Mouse (Mus musculus): Measurements from ENCODE around the gene Nxn.

The Nxn gene

DNA sequence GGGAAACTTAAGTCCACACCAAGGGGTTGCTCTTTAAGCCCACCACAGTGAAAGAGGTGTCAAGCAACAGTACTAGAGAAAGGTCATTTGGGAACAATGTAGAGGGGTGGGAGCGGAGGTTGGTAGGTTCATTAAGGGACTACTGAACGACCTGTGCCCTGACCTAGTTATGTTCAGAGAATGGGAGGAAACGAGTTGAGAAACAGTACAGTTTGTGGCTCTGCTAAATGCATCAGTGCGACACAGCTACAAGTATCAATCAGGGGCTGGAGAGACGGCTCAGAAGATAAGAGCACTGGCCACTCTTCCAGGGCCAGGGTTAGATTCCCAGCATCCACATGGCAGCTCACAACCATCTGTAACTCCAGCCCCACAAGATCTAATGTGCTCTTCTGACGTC lies 84.8 kb downstream of the Nxn start:
- POLR2A ChIA-PET, result no interaction called here
- CTCF ChIA-PET, result interaction anchor here in 1 of 4 experiments (0.6 kb wide), 1 partner anchor 301 kb away, joined by 3 read pairs; no protein-coding TSS in a partner anchor

- POLR2A ChIA-PET, result interaction anchor here in 1 of 4 experiments (0.6 kb wide), 1 partner anchor 43 kb away, joined by 4 read pairs; no protein-coding TSS in a partner anchor
Measured at GRCm38 (mm10) chr11:76312805-76313204, 86.1 kb downstream of the Nxn start.

DNA sequence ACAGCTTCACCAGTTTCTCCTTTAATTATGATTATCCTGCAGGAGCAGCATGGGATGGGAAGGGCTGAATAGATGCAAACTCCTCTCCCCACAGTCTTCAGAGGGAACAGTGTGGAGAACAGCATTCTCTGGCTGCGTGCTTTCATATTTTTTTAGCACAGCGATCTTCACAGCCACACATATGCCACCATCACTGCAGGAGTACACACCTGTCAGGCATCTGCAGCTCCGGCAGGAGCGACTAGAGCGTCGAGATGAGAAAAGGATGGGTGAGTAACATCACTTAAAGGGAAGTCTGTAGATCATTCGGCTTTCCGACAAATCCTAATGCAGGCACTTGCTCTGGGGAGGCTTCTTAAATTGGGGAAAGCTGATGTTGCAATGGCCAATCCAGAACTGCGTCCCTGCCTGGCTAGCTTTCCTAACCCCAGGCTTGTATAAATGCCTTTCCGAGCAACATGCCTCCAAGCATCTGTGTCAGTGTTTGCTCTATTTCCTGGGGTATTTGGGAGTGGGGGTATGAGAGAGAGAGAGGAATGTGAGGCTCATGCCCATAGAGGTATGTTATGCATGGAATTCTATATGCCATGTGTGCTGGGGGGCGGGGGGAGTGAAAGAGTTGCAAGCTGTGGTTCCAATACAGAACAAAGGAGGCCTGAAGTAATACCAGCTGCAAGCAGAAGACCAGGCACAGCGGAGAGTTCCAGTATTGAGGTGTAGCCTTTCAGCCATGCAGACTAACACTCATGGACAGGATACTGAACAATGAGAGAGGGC lies 87.5 kb downstream of the Nxn start:
- ChIA-PET POLR2A (interaction anchor here in 2 of 4 experiments (0.5 to 2.1 kb wide), 7 partner anchors 8 to 74 kb away, joined by 3 to 8 read pairs (median 3); no protein-coding TSS in a partner anchor), CTCF (no interaction called here)

More at GRCm38 (mm10) chr11:76312805-76313204, 86.1 kb downstream of the Nxn start:
- CTCF ChIA-PET, result no interaction called here

GRCm38 (mm10) chr11:76309868-76310267 lies 89.1 kb downstream of the Nxn start:
- POLR2A ChIA-PET, result interaction anchor here in 3 of 4 experiments (0.5 to 2.1 kb wide), 10 partner anchors 9 to 565 kb away, joined by 3 to 8 read pairs (median 4); no protein-coding TSS in a partner anchor
- CTCF ChIA-PET, result interaction anchor here in 1 of 4 experiments (0.6 kb wide), 1 partner anchor 21 kb away, joined by 3 read pairs; no protein-coding TSS in a partner anchor

DNA sequence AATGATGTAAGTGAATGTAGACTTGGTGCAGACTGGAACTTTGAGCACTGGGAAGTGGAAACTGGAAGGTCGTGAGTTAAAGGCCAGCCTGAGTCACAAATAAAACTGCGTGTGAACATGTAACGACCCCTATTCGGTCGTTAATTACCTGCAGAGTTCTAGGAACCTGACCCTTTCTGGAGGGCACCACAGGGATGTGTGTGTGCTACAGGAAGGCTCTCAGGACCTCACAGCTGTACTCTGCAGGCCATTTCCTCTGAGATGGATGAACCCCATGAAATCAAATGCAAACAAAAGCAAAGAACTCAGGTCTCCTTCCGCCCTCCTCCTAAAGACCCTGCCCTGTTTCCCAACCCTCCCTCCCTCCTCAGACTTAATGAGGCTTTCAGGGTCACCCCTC lies 89.9 kb downstream of the Nxn start:
- POLR2A ChIA-PET, result interaction anchor here in 2 of 4 experiments (0.7 to 1.0 kb wide), 3 partner anchors 22 to 174 kb away, joined by 3 to 7 read pairs (median 6); no protein-coding TSS in a partner anchor

GRCm38 (mm10) chr11:76306769-76307168 lies 92.2 kb downstream of the Nxn start:
- POLR2A ChIA-PET, result interaction anchor here in 1 of 4 experiments (0.7 to 1.4 kb wide), 2 partner anchors 19 to 23 kb away, joined by 5 to 6 read pairs; no protein-coding TSS in a partner anchor

More for the DNA sequence above, 89.9 kb downstream of the Nxn start:
- CTCF ChIA-PET, result interaction anchor here in 3 of 4 experiments (0.6 to 1.0 kb wide), 3 partner anchors 72 to 637 kb away, joined by 3 to 4 read pairs (median 3); no protein-coding TSS in a partner anchor

GRCm38 (mm10) chr11:76305571-76305970 lies 93.4 kb downstream of the Nxn start:
- ChIA-PET POLR2A (no interaction called here), CTCF (interaction anchor here in 1 of 4 experiments (0.6 kb wide), 1 partner anchor 22 kb away, joined by 4 read pairs; no protein-coding TSS in a partner anchor)

More at GRCm38 (mm10) chr11:76306769-76307168, 92.2 kb downstream of the Nxn start:
- CTCF ChIA-PET, result interaction anchor here in 1 of 4 experiments (0.6 to 1.3 kb wide), 2 partner anchors 148 to 241 kb away, joined by 3 read pairs; no protein-coding TSS in a partner anchor

GRCm38 (mm10) chr11:76303368-76303767 lies 95.6 kb downstream of the Nxn start:
- ChIA-PET CTCF (interaction anchor here in 2 of 4 experiments (0.5 to 0.6 kb wide), 2 partner anchors 11 to 95 kb away, joined by 3 to 4 read pairs; partner anchors contain the start of gene Nxn (in 1 of the 2)), POLR2A (interaction anchor here in 2 of 4 experiments (0.6 to 5.5 kb wide), 5 partner anchors 8 to 268 kb away, joined by 3 to 44 read pairs (median 3); no protein-coding TSS in a partner anchor)

DNA sequence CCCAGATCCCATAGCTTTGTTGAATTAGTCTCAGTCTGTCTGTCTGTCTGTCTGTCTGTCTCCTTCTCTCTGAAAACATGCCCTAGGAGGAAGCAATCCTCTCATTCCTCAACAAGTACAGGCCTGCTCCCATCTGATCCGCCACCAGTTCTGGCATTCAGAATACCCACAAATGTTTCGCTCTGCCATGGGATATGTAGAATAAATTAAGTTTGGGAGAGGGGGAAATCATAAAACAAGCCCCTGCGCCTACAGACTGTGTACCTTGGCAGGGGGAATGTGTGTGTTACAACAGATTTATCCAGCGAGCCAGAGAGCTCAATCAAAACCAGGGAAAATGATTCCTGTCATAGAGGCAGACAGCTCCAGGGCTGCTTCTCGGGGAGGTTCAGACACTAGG lies 98.1 kb downstream of the Nxn start:
- ChIA-PET CTCF (interaction anchor here in 2 of 4 experiments (0.5 to 1.3 kb wide), 4 partner anchors 28 to 345 kb away, joined by 3 to 4 read pairs (median 4); no protein-coding TSS in a partner anchor), POLR2A (interaction anchor here in 3 of 4 experiments (0.6 to 5.5 kb wide), 12 partner anchors 9 to 92 kb away, joined by 3 to 44 read pairs (median 4); no protein-coding TSS in a partner anchor)

GRCm38 (mm10) chr11:76298457-76299000 lies 100.4 kb downstream of the Nxn start:
- CTCF ChIA-PET, result interaction anchor here in 3 of 4 experiments (0.6 to 1.6 kb wide), 6 partner anchors 8 to 87 kb away, joined by 3 to 5 read pairs (median 3); no protein-coding TSS in a partner anchor
- POLR2A ChIA-PET, result interaction anchor here in 3 of 4 experiments (0.6 to 5.5 kb wide), 10 partner anchors 8 to 258 kb away, joined by 3 to 44 read pairs (median 4); no protein-coding TSS in a partner anchor

GRCm38 (mm10) chr11:76297252-76297651 lies 101.7 kb downstream of the Nxn start:
- ChIA-PET POLR2A (interaction anchor here in 3 of 4 experiments (0.6 to 1.5 kb wide), 5 partner anchors 10 to 54 kb away, joined by 3 to 4 read pairs (median 3); no protein-coding TSS in a partner anchor), CTCF (no interaction called here)

DNA sequence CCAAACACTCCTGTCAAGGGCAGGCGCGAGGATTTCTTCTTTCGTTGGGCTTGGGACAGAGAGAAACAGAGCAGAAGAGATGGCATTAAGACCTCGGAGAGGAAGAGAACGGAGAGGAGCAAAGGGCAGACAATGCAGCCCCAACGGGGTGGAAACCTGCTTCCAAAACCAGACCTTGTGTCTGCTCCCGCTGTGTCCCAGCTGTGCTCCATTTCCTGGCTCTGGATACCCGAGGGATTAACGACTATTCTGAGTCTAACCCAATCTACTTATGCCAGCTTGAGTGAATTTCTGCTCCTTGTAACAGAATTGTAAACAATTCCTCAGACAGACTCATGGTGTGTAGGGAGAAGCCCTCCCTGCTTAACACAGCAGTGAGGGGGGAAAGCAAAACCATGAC lies 104.1 kb downstream of the Nxn start:
- ChIA-PET CTCF (interaction anchor here in 2 of 4 experiments (0.6 to 1.1 kb wide), 4 partner anchors 12 to 31 kb away, joined by 3 read pairs; no protein-coding TSS in a partner anchor), POLR2A (interaction anchor here in 2 of 4 experiments (1.0 to 1.5 kb wide), 4 partner anchors 9 to 32 kb away, joined by 3 to 5 read pairs (median 3); no protein-coding TSS in a partner anchor)

DNA sequence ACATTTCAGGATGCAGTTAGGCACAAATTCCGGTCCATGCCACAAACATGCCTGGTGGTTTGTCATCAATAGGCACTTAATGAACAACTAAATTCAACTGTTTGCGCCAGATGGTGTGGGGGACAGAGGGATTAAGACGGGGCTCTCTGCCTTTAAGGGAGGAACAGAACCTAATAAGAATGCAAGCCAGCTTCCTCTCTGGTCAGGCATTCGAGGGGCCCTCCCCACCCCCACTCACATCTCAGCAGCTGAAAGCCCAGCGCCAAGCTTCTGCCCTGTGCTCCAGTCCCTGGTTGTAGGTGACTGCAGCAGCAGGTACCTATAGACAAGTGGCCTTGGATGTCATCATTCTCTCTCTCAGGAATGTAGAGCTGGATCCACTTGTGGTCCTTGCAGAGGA lies 104.9 kb downstream of the Nxn start:
- ChIA-PET CTCF (interaction anchor here in 2 of 4 experiments (1.0 to 1.1 kb wide), 2 partner anchors 11 to 21 kb away, joined by 3 read pairs; no protein-coding TSS in a partner anchor), POLR2A (interaction anchor here in 3 of 4 experiments (0.7 to 1.5 kb wide), 5 partner anchors 8 to 33 kb away, joined by 3 to 5 read pairs (median 3); no protein-coding TSS in a partner anchor)

- POLR2A ChIA-PET, result interaction anchor here in 3 of 4 experiments (0.6 to 7.2 kb wide), 14 partner anchors 8 to 1121 kb away, joined by 3 to 44 read pairs (median 4); partner anchors contain the start of gene Timm22 (in 1 of the 3)
- CTCF ChIA-PET, result interaction anchor here in 1 of 4 experiments (1.4 kb wide), 2 partner anchors 21 to 75 kb away, joined by 3 to 5 read pairs; partner anchors contain the start of genes Dbil5 and Gemin4
Measured at GRCm38 (mm10) chr11:76292831-76293230, 106.1 kb downstream of the Nxn start.

DNA sequence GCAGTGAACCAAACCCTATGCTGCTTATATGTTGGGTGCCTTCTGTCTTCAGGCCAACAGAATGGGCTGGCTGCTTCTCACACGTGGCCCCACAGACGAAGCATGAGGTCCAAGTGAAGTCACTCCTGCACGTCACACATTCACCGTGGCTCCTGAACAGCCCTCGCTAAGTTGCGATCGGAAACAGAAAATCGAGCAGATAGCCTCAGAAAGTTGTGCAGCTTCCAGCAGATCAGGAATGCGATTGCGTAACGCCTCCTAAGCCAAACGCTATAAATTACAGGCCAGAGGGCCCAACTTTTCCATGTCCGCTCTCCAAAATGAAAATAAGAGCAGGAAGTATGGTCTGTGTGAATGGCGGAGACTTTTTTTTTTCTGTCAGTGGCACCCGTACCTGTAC lies 106.5 kb downstream of the Nxn start:
- ChIA-PET POLR2A (interaction anchor here in 3 of 4 experiments (0.7 to 7.2 kb wide), 14 partner anchors 8 to 1121 kb away, joined by 3 to 44 read pairs (median 3); partner anchors contain the start of gene Timm22 (in 1 of the 3)), CTCF (interaction anchor here in 2 of 4 experiments (0.7 to 1.4 kb wide), 3 partner anchors 11 to 75 kb away, joined by 3 to 5 read pairs (median 4); partner anchors contain the start of genes Dbil5 (in 1 of the 2) and Gemin4 (in 1 of the 2))

DNA sequence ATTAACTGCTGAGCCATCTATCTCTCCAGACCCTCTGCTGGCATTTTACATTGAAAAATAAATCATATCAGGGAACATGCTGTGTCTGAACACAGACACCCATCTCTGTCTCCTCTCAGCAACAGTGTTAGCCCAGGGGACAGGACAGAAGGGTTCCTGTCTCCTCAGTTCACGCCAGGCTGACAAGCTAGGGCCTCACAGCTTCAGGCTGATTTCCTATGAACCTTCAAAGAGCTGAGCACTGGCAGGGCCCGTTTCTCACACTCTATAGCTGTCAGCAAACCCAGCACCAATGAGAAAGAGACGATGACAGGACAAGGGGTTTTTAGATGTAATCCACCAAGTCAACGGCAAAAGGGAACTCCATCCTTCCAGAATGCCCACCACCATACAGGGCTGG lies 107.0 kb downstream of the Nxn start:
- CTCF ChIA-PET, result interaction anchor here in 2 of 4 experiments (0.7 to 1.4 kb wide), 3 partner anchors 11 to 74 kb away, joined by 3 to 5 read pairs (median 4); partner anchors contain the start of genes Dbil5 (in 1 of the 2) and Gemin4 (in 1 of the 2)
- POLR2A ChIA-PET, result interaction anchor here in 3 of 4 experiments (0.9 to 7.2 kb wide), 12 partner anchors 9 to 115 kb away, joined by 3 to 44 read pairs (median 3); partner anchors contain the start of gene Timm22 (in 1 of the 3)

DNA sequence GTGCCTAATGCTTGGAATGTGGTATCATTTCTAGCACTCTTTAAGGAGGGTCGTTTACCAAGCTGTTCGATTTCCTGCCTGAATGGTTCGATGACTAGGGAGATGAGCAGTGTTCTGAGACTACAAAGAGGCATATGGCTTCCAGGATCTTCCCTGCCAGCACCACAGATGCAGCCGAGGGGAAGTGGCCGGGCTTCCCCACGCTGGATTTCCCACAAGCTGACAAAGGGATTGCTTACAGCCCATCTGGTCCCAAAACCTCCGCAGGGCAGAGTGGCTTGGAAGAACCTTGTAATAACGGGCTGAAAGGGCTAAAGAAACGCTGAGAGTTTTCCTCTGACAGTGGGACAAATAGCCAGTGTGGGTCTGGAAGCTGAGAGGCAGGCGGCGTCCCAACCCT lies 108.6 kb downstream of the Nxn start:
- ChIA-PET CTCF (interaction anchor here in 2 of 4 experiments (0.6 to 2.1 kb wide), 4 partner anchors 9 to 597 kb away, joined by 3 to 8 read pairs (median 4); no protein-coding TSS in a partner anchor), POLR2A (interaction anchor here in 3 of 4 experiments (0.6 to 7.2 kb wide), 13 partner anchors 9 to 76 kb away, joined by 3 to 44 read pairs (median 4); no protein-coding TSS in a partner anchor)

All from embryonic stem cell, embryonic (primary cell).